Mouse (Mus musculus): ENCODE measurements at regions not wholly inside any gene's neighbourhood (a gene's known extent, or its start where the extent isn't known, plus 50 kb on each side); places are given as distances from the start of the nearest gene placed in this dataset.

- no peak for TF ChIP-seq CTCF (IDR thresholded peaks at IDR 0.05; ENCODE audit: borderline replicate concordance, insufficient read depth, low read depth, low read length)
- no peak for TF ChIP-seq POLR2A (IDR thresholded peaks at IDR 0.05; ENCODE audit: borderline replicate concordance, insufficient read depth, low read length)
Observed at GRCm38 (mm10) chr12:16062689-16063088, 246.0 kb upstream of the Trib2 start.
